ENCODE assay signal across 17 mouse cellular contexts in genomic region chr11:67105689-67106088, GRCm38 (mm10). TPM values are rescaled to one million over a fixed set of nuclear protein-coding genes. Genes with fewer than 3 reads are reported as not detected.
A peak's percentile ranks its signal among the peaks of the same experiment; 100 is the strongest.
DNase-seq lines count a peak whose midpoint lies in the region; ATAC-seq and TF ChIP-seq lines count a peak whose summit lies in the region.
"Had no signal": no experiment of that assay in that cellular context is flagged by ENCODE, and none has a peak within 500 bp of the region (broad histone marks: within the 10 kb centered on the region; RNA-seq: fewer than 3 reads in every experiment).

No protein-coding gene starts in this region.

- ATAC-seq in forebrain, embryonic 11.5 days (replicated peaks; ENCODE audit: low FRiP score), result no peak
- ATAC-seq in forebrain, embryonic 12.5 days (ENCODE audit: low FRiP score), result no peak
- ATAC-seq in hindbrain, postnatal 0 days, result no peak
- no peak for ATAC-seq in hindbrain, embryonic 12.5 days (ENCODE audit: low FRiP score)
- ATAC-seq in limb, embryonic 14.5 days (ENCODE audit: low FRiP score, low read depth), result peak; percentile 77
- ATAC-seq: activated CD4-positive, CD25-positive, alpha-beta regulatory T cell, adult 4 months had no signal

- TF ChIP-seq CTCF in hindbrain, postnatal 0 days (IDR thresholded peaks at IDR 0.05; ENCODE audit: low read depth), result no peak
- no peak for TF ChIP-seq CTCF in brain, embryonic 14.5 days (IDR thresholded peaks at IDR 0.05; ENCODE audit: borderline replicate concordance, extremely low read depth, insufficient read depth, insufficient read length)
- TF ChIP-seq CTCF in layer of hippocampus, adult 2 months (conservative IDR thresholded peaks at IDR 0.05), result no peak

- WGBS in forebrain, embryonic 11.5 days, result 67% methylated on average over 4 of the region's 4 CpGs
- 46% methylated on average over 4 of the region's 4 CpGs for WGBS in forebrain, embryonic 12.5 days
- 43% methylated on average over 4 of the region's 4 CpGs for WGBS in hindbrain, postnatal 0 days
- 45% methylated on average over 4 of the region's 4 CpGs for WGBS in hindbrain, embryonic 12.5 days
- 35% methylated on average over 4 of the region's 4 CpGs for WGBS in limb, embryonic 14.5 days

- H3K4me3 ChIP-seq in forebrain, embryonic 11.5 days (ENCODE audit: low read depth, low read length), result no peak overlapping the region
- H3K4me3 ChIP-seq in forebrain, embryonic 12.5 days (replicated peaks), result no peak overlapping the region
- H3K4me3 ChIP-seq in hindbrain, postnatal 0 days (ENCODE audit: low read length), result no peak overlapping the region
- H3K4me3 ChIP-seq in hindbrain, embryonic 12.5 days, result no peak overlapping the region
- H3K4me3 ChIP-seq in limb, embryonic 14.5 days (replicated peaks; ENCODE audit: low read length), result no peak overlapping the region
- no peak overlapping the region for H3K4me3 ChIP-seq in layer of hippocampus, adult 2 months
- H3K4me3 ChIP-seq: hindbrain, embryonic 15.5 days had no signal

- H3K4me1 ChIP-seq in forebrain, embryonic 11.5 days (replicated peaks; ENCODE audit: control insufficient read depth, insufficient read depth, low read length), result no peaks in the 10 kb centered on the region
- peaks cover 10% of the 10 kb centered on the region for H3K4me1 ChIP-seq in forebrain, embryonic 12.5 days
- H3K4me1 ChIP-seq in hindbrain, postnatal 0 days (ENCODE audit: insufficient read depth, low read length), result no peaks in the 10 kb centered on the region
- peaks cover 8% of the 10 kb centered on the region for H3K4me1 ChIP-seq in hindbrain, embryonic 12.5 days
- no peaks in the 10 kb centered on the region for H3K4me1 ChIP-seq in limb, embryonic 14.5 days (ENCODE audit: control insufficient read depth, insufficient read depth, low read length)
- H3K4me1 ChIP-seq: hindbrain, embryonic 15.5 days had no signal

- H3K27me3 ChIP-seq in forebrain, embryonic 11.5 days (ENCODE audit: control insufficient read depth, insufficient read depth, low read length), result no peaks in the 10 kb centered on the region
- H3K27me3 ChIP-seq in forebrain, embryonic 12.5 days, result peaks cover 16% of the 10 kb centered on the region; the same call in 1 of the 2 replicates
- H3K27me3 ChIP-seq in hindbrain, postnatal 0 days (ENCODE audit: insufficient read depth, low read length), result no peaks in the 10 kb centered on the region
- H3K27me3 ChIP-seq in hindbrain, embryonic 12.5 days, result no peaks in the 10 kb centered on the region
- H3K27me3 ChIP-seq in limb, embryonic 14.5 days (ENCODE audit: control insufficient read depth, insufficient read depth, low read length), result no peaks in the 10 kb centered on the region
- H3K27me3 ChIP-seq: hindbrain, embryonic 15.5 days had no signal

- H3K9ac ChIP-seq in forebrain, embryonic 11.5 days (ENCODE audit: low read length), result no peak overlapping the region
- H3K9ac ChIP-seq in forebrain, embryonic 12.5 days, result no peak overlapping the region
- no peak overlapping the region for H3K9ac ChIP-seq in hindbrain, postnatal 0 days (replicated peaks; ENCODE audit: low read length)
- no peak overlapping the region for H3K9ac ChIP-seq in hindbrain, embryonic 12.5 days
- no peak overlapping the region for H3K9ac ChIP-seq in limb, embryonic 14.5 days (ENCODE audit: low read depth, low read length, severe bottlenecking)
- H3K9ac ChIP-seq: hindbrain, embryonic 15.5 days had no signal

- H3K27ac ChIP-seq in forebrain, embryonic 11.5 days (ENCODE audit: low read depth, low read length), result no peak overlapping the region
- no peak overlapping the region for H3K27ac ChIP-seq in forebrain, embryonic 12.5 days
- H3K27ac ChIP-seq in hindbrain, postnatal 0 days, result no peak overlapping the region
- H3K27ac ChIP-seq in hindbrain, embryonic 12.5 days, result no peak overlapping the region
- H3K27ac ChIP-seq in limb, embryonic 14.5 days (replicated peaks; ENCODE audit: low read depth, low read length), result no peak overlapping the region
- no peak overlapping the region for H3K27ac ChIP-seq in layer of hippocampus, adult 2 months
- H3K27ac ChIP-seq: hindbrain, embryonic 15.5 days had no signal

- DNase-seq in forebrain, embryonic 11.5 days (ENCODE audit: low spot score), result peak; percentile 47
- peak; percentile 31 for DNase-seq in hindbrain, postnatal 0 days (ENCODE audit: low spot score)
- DNase-seq in brain, embryonic 14.5 days (ENCODE audit: low read depth), result peak; percentile 35
- DNase-seq in limb, embryonic 14.5 days (ENCODE audit: low spot score), result peak; percentile 65
- DNase-seq in layer of hippocampus, adult 2 months (ENCODE audit: low spot score in 2 of 2), result no peak
- DNase-seq in adrenal gland, postnatal 36 days, result no peak
- DNase-seq: adrenal gland, postnatal 25 days; heart, postnatal 10 days; kidney, adult 18-20 months; kidney, postnatal 25 days; lung, postnatal 14 days; spleen, adult 18-20 months; thymus, postnatal 25 days had no signal

- no peaks in the 10 kb centered on the region for H3K36me3 ChIP-seq in forebrain, embryonic 11.5 days (ENCODE audit: control insufficient read depth, insufficient read depth, low read length)
- no peaks in the 10 kb centered on the region for H3K36me3 ChIP-seq in forebrain, embryonic 12.5 days (replicated peaks)
- no peaks in the 10 kb centered on the region for H3K36me3 ChIP-seq in hindbrain, postnatal 0 days (ENCODE audit: insufficient read depth, low read length)
- no peaks in the 10 kb centered on the region for H3K36me3 ChIP-seq in hindbrain, embryonic 12.5 days
- H3K36me3 ChIP-seq in limb, embryonic 14.5 days (ENCODE audit: control insufficient read depth, insufficient read depth, low read length), result no peaks in the 10 kb centered on the region
- H3K36me3 ChIP-seq: hindbrain, embryonic 15.5 days had no signal

- H3K9me3 ChIP-seq in forebrain, embryonic 11.5 days (ENCODE audit: control insufficient read depth, low read length), result no peaks in the 10 kb centered on the region
- H3K9me3 ChIP-seq in forebrain, embryonic 12.5 days, result no peaks in the 10 kb centered on the region
- no peaks in the 10 kb centered on the region for H3K9me3 ChIP-seq in hindbrain, postnatal 0 days (ENCODE audit: low read length)
- H3K9me3 ChIP-seq in hindbrain, embryonic 12.5 days (replicated peaks), result no peaks in the 10 kb centered on the region
- H3K9me3 ChIP-seq in limb, embryonic 14.5 days (ENCODE audit: control insufficient read depth, low read length), result no peaks in the 10 kb centered on the region
- H3K9me3 ChIP-seq: hindbrain, embryonic 15.5 days had no signal

- H3K4me2 ChIP-seq in forebrain, embryonic 11.5 days (ENCODE audit: low read depth, low read length, severe bottlenecking), result no peak overlapping the region
- no peak overlapping the region for H3K4me2 ChIP-seq in forebrain, embryonic 12.5 days
- H3K4me2 ChIP-seq in hindbrain, postnatal 0 days (ENCODE audit: low read depth, low read length), result no peak overlapping the region
- no peak overlapping the region for H3K4me2 ChIP-seq in hindbrain, embryonic 12.5 days (replicated peaks)
- no peak overlapping the region for H3K4me2 ChIP-seq in limb, embryonic 14.5 days (replicated peaks; ENCODE audit: low read depth, low read length, severe bottlenecking)
- H3K4me2 ChIP-seq: hindbrain, embryonic 15.5 days had no signal

- no peak for TF ChIP-seq POLR2A in brain, embryonic 14.5 days (IDR thresholded peaks at IDR 0.05; ENCODE audit: borderline replicate concordance, extremely low read depth, insufficient read depth, insufficient read length, poor library complexity, severe bottlenecking)
- no peak for TF ChIP-seq POLR2A in limb, embryonic 14.5 days (IDR thresholded peaks at IDR 0.05; ENCODE audit: borderline replicate concordance, extremely low read depth, insufficient read depth, insufficient read length)

RNA-seq across cellular contexts. Expression of gene Myh3, which starts 27.6 kb away (rescaled TPM):
- 0.48 and 0.59 TPM in 2 replicates for polyA plus RNA-seq in forebrain, embryonic 11.5 days (2014; fragmentation: Nextera tagmentation; extraction: Ambion mirVana)
- polyA plus RNA-seq in forebrain, embryonic 12.5 days (2016; fragmentation: Nextera tagmentation; extraction: Ambion mirVana), result 0.33 and 0.87 TPM in 2 replicates
- total RNA-seq in hindbrain, postnatal 0 days (2014; rRNA removed), result 1.1 and 3.0 TPM in 2 replicates
- 0.25 and 0.35 TPM in 2 replicates for polyA plus RNA-seq in hindbrain, postnatal 0 days (2015; fragmentation: Nextera tagmentation; extraction: Ambion mirVana)
- 4.3 and 26.2 TPM in 2 replicates for polyA plus RNA-seq in hindbrain, embryonic 12.5 days (2016; fragmentation: Nextera tagmentation; extraction: Ambion mirVana)
- polyA plus RNA-seq in brain, embryonic 14.5 days (2012; rRNA removed), result 1.2 and 1.4 TPM in 2 replicates
- 112 and 192 TPM in 2 replicates for polyA plus RNA-seq in limb, embryonic 14.5 days (2012; rRNA removed)
- 145 and 205 TPM in 2 replicates for polyA plus RNA-seq in limb, embryonic 14.5 days (2014; fragmentation: Nextera tagmentation; extraction: Ambion mirVana)
- under 1 TPM; 0.67 to 0.91 TPM for total RNA-seq in layer of hippocampus, adult 2 months (2021)
- total RNA-seq in adrenal gland, postnatal 36 days (2021), result under 1 TPM; 0.03 to 0.07 TPM
- total RNA-seq: adrenal gland, postnatal 25 days had no signal

RNA-seq across cellular contexts. Expression of gene Sco1, which starts 53.2 kb away (rescaled TPM):
- 19.7 and 21.9 TPM in 2 replicates for polyA plus RNA-seq in forebrain, embryonic 11.5 days (2014; fragmentation: Nextera tagmentation; extraction: Ambion mirVana)
- polyA plus RNA-seq in forebrain, embryonic 12.5 days (2016; fragmentation: Nextera tagmentation; extraction: Ambion mirVana), result 15.8 and 16.4 TPM in 2 replicates
- total RNA-seq in hindbrain, postnatal 0 days (2014; rRNA removed), result 11.0 and 13.8 TPM in 2 replicates
- 13.6 and 14.9 TPM in 2 replicates for polyA plus RNA-seq in hindbrain, postnatal 0 days (2015; fragmentation: Nextera tagmentation; extraction: Ambion mirVana)
- 18.2 and 18.9 TPM in 2 replicates for polyA plus RNA-seq in hindbrain, embryonic 12.5 days (2016; fragmentation: Nextera tagmentation; extraction: Ambion mirVana)
- polyA plus RNA-seq in brain, embryonic 14.5 days (2012; rRNA removed), result 5.6 and 7.5 TPM in 2 replicates
- 7.5 and 8.8 TPM in 2 replicates for polyA plus RNA-seq in limb, embryonic 14.5 days (2012; rRNA removed)
- 14.8 and 15.8 TPM in 2 replicates for polyA plus RNA-seq in limb, embryonic 14.5 days (2014; fragmentation: Nextera tagmentation; extraction: Ambion mirVana)
- total RNA-seq in layer of hippocampus, adult 2 months (2021), result 10 to 100 TPM in 1 of 2 experiments, 1 to 10 TPM in 1; 9.4 to 10.6 TPM
- 10 to 100 TPM; 21.9 to 22.4 TPM for total RNA-seq in adrenal gland, postnatal 36 days (2021)

RNA-seq across cellular contexts. Expression of gene Adprm, which starts 53.3 kb away (rescaled TPM):
- 30.7 and 31.9 TPM in 2 replicates for polyA plus RNA-seq in forebrain, embryonic 11.5 days (2014; fragmentation: Nextera tagmentation; extraction: Ambion mirVana)
- polyA plus RNA-seq in forebrain, embryonic 12.5 days (2016; fragmentation: Nextera tagmentation; extraction: Ambion mirVana), result 27.0 and 31.9 TPM in 2 replicates
- 15.6 and 18.9 TPM in 2 replicates for total RNA-seq in hindbrain, postnatal 0 days (2014; rRNA removed)
- polyA plus RNA-seq in hindbrain, postnatal 0 days (2015; fragmentation: Nextera tagmentation; extraction: Ambion mirVana), result 25.3 and 29.5 TPM in 2 replicates
- polyA plus RNA-seq in hindbrain, embryonic 12.5 days (2016; fragmentation: Nextera tagmentation; extraction: Ambion mirVana), result 37.8 and 39.6 TPM in 2 replicates
- 28.8 and 33.5 TPM in 2 replicates for polyA plus RNA-seq in brain, embryonic 14.5 days (2012; rRNA removed)
- polyA plus RNA-seq in limb, embryonic 14.5 days (2012; rRNA removed), result 34.0 and 34.3 TPM in 2 replicates
- 33.3 and 38.1 TPM in 2 replicates for polyA plus RNA-seq in limb, embryonic 14.5 days (2014; fragmentation: Nextera tagmentation; extraction: Ambion mirVana)
- total RNA-seq in layer of hippocampus, adult 2 months (2021), result 10 to 100 TPM; 27.7 to 29.3 TPM
- total RNA-seq in adrenal gland, postnatal 36 days (2021), result 10 to 100 TPM; 22.3 to 22.4 TPM

Comparison
In these comparisons a context has a peak if more than half of its experiments do, and no peak if none do; other contexts are left out.
1. DNase-seq: peak in forebrain, embryonic 11.5 days (single experiment), hindbrain, postnatal 0 days (single experiment), brain, embryonic 14.5 days (single experiment) and limb, embryonic 14.5 days (single experiment); none in layer of hippocampus, adult 2 months (0 of 2) and adrenal gland, postnatal 36 days (0 of 2).